Mouse (Mus musculus): ENCODE measurements around the gene Gm10471.

- TF ChIP-seq CTCF (IDR thresholded peaks at IDR 0.05; ENCODE audit: control insufficient read depth, insufficient read depth, insufficient replicate concordance, low read depth, low read length): no peak
- TF ChIP-seq POLR2A (IDR thresholded peaks at IDR 0.05; ENCODE audit: control insufficient read depth, low read depth, low read length): no peak
These were observed 18.4 kb downstream of the Gm10471 start for GRCm38 (mm10) chr5:26070716-26071115.
